Mouse (Mus musculus) induced T-regulatory cell, adult 2 months (primary cell): ENCODE data around the gene Apbb2.

ENCODE experiments used
- DNase-seq: peaks from one replicate; pipeline ENCODE4 v3.0.0-alpha.2; 2012; ENCODE audit warnings: low read depth

Gene Apbb2

GRCm38 (mm10) chr5:66518411-66519006 is 100.1 kb downstream of the Apbb2 start:
- DNase-seq: no peak

GRCm38 (mm10) chr5:66517503-66517902 is 101.1 kb downstream of the Apbb2 start:
- no peak for DNase-seq

GRCm38 (mm10) chr5:66516311-66516710 is 102.3 kb downstream of the Apbb2 start:
- DNase-seq: no peak

DNA sequence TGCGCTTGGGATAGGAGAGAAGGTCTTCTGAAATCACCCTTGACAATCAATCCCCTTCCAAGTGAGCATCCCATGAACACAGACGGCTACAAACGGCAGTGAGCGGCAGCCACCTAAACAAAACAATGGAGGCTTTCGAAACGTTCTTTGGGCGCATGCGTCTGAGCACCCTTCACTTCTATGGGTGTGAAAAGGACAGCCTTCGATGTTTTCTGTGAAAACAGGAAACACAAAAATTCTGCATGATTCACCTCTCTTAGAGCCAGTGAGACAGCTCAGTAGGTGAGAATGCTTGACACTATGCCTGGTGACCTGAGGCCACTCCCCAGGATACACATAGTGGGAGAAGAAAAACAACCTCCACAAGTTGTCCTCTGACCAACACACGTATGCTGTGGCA is 103.3 kb downstream of the Apbb2 start:
- no peak for DNase-seq

DNA sequence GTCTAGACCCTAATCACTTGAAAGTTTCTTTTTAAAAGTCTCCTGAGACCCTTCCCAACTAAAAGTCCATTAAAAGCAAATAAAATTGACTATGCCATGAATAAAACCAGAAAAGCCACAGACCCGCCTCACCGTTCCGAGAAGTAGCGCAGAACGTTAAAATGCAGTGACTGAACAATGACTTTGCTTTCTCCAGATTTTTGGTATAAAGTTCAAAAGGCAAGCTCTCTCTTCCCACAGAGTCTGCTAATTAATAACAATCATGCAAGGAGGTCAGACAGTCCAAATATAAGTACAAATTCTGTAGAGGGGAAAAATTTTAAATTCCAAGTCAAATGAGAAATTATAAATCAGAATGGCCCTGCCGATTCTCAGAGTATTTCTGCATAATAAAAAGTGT is 103.9 kb downstream of the Apbb2 start:
- no peak for DNase-seq

GRCm38 (mm10) chr5:66513412-66513811 is 105.2 kb downstream of the Apbb2 start:
- DNase-seq: no peak

DNA sequence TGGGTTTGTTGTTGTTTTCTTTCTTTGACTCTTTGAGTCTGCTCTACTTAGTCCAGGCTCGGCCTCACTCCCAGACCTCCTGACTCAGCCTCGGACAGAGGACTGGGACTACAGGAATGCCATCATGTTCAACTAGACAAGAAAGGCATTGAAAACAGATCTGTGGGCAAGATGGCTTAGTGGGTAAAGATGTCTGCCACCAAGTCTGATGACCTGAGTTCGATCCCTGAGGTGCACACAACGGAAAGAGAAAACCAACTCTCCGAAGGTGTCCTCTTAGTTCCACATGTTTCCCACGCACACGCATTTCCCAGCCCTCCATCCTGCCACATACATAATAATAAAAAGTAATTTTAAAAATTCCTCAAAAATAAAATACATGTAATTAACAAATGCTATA is 106.1 kb downstream of the Apbb2 start:
- no peak for DNase-seq

- no peak for DNase-seq
Observed at GRCm38 (mm10) chr5:66510716-66511115, 107.9 kb downstream of the Apbb2 start.

DNA sequence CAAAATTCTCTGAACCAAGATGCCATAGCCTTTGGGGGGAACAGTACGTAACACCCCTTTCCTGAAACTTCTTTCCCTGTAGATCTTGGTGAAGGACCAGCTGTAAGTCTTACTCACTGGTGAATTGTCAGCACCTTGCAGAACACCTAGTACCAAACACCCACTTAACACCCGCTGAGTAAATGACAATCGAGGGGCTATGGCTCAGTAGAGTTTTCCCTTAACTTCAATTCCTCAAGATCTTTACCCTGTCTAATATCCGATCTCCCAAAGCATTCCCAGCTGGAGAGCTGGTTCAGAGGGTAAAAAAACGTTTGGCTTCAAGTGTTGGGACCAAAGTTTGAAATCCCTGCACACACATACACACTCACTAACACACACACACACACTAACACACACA is 109.4 kb downstream of the Apbb2 start:
- no peak for DNase-seq

DNA sequence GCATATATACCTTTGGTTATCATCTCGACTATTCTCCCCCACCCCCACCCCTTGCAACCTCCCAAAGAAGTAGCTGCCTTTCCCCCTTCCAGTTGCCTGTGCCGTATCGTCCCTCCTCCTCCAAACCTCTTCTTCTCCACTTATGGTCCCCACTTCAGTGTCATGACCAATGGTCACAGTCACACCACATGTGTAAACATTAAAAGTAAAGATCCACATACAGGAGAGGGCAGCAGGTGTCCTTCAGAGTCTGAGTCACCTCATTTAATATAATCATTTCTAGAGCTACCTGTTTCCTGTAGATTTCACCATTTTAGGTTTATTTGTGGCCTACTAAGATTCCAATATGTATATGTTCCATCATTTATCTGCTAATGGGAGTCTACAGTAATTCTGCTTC is 113.0 kb downstream of the Apbb2 start:
- DNase-seq: no peak

DNA sequence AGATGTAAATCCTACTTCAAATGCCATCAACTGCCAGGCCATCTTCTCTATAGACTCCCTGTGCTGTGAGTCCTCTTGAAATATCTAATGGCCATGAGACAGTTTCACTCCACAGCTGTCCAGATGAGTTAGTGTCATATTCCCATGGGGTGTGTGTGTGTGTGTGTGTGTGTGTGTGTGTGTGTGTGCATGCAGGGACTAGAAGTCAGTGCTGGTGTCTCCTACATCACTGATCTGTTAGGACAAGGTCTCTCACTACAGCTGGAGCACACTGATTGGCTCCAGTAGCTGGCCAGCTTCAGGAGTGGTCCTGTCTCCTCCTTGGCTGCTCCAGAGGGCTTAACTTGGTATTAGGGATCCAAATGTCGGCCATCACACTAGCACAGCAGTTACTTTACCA is 113.5 kb downstream of the Apbb2 start:
- no peak for DNase-seq

GRCm38 (mm10) chr5:66504434-66504747 is 114.2 kb downstream of the Apbb2 start:
- no peak for DNase-seq

GRCm38 (mm10) chr5:66503557-66504433 is 114.8 kb downstream of the Apbb2 start:
- DNase-seq: no peak

GRCm38 (mm10) chr5:66503033-66503432 is 115.6 kb downstream of the Apbb2 start:
- DNase-seq: no peak

DNA sequence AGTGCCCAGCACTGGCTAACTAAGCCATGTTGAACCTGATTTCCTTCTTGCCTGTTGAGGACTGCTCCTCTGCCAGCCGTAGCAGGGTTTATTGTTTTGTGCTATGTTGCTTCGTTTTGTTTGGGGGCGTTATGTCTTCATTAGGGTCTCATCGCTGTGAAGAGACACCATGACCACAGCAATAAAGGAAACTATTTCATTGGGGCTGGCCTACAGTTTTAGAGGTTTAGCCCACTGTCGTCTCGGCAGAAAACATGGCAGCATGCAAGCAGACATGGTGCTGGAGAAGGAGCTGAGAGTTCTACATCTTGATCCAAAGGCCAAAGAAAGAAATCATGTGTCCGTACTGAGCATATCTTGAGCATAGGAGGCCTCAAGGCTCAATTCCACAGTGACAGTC is 119.0 kb downstream of the Apbb2 start:
- no peak for DNase-seq

GRCm38 (mm10) chr5:66498140-66498539 is 120.4 kb downstream of the Apbb2 start:
- DNase-seq: no peak

DNA sequence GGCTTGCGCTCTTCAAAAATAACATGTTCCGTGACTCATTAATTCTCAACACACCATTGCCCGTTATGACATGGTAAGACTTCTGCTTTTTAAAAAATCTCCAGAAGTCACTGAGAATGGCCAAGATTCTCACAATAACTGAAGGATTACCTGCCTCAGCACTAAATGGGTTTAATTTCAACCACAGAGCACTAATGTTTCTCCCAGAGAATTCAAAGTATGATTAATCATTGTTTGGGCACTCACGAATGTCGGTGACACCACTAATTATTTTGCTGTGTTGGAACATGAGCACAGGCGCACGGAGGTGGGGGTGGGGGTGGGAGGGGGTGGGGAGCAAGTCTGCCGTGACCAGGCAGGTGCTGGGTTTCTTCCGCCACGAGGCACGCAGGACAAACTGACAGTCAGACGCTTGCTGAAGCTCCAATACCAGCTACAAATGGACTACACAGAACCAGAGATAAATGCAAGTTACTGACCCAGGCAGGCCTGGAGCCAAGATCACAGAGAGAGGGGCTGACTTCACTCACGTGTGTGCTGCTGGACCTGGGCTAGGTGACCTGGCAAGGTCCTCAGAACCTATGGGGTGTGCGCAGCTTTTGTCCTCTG is 121.0 kb downstream of the Apbb2 start:
- DNase-seq: no peak

DNA sequence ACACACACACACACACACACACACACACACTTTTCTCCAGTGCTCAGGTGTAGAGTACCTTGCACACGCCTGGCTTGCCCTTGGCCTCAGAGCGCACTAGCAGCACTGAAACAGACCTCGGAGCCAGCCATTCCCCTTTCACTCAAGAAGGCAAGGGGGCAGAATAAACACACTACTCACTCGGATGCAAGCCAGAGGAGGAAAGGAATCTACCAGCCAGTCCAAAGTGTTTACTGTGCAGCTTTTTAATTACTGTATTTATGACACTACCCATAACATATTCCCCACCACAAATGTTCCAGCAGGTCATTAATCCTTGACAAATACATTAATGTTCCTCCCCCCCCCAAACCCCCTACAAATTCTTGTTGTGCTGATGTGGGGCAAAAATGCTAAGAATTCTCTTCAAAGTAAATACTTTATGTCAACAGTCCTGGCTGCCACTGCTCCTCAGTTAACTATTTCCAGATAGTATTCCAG is 121.7 kb downstream of the Apbb2 start:
- no peak for DNase-seq

DNA sequence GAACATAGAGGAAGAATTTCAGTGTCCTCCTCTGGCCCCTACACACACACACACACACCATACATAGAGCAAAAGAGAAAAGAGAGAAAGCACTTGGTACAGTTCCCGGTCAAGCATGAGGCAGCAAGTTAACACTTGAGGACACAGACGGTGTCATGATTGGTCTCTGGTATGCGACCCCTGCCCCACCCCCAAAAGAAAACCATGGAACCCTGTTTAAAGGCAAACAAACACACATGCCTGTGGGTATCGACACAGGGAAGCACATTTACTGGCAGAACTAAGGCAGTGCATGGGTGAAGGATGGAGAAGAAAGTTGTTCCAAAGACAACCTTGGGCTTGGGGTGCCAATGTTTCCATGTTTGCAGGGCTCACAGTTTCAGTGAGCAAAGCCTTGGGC is 123.9 kb downstream of the Apbb2 start:
- DNase-seq: no peak

GRCm38 (mm10) chr5:66492563-66492960 is 126.0 kb downstream of the Apbb2 start:
- no peak for DNase-seq

DNA sequence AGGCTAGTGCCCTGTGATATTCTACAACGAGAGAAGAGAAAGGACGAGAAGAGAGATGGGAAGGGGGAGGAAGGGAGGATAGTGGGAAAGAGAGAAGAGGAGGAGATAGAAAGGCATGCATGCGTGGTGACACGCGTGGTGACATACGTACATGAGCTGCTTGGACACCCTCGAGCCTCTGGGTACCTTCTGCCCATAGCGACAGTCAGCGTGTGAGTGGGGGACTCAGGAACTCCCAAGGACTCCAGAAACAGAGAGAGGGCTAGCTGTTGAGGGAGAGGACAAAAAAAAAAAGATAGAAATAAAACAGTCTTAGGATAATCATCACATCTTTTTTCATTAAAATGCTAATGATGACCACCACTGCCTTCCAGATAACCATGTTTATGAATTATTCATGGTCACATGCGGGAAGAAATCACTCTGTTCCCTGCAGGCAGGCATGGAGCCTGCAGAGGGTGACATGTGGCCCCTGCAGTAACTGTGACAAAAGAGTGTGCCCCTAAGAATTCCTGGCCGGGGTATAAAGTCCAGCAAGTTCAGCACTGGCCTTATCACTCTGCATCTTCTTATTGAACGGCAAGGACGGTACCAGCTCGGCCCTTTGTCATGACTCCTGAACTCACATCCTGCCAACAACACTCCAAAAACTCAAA is 126.5 kb downstream of the Apbb2 start:
- no peak for DNase-seq

- no peak for DNase-seq
Observed at GRCm38 (mm10) chr5:66486028-66486427, 132.6 kb downstream of the Apbb2 start.

- DNase-seq: no peak
Observed at GRCm38 (mm10) chr5:66476266-66476665, 142.3 kb downstream of the Apbb2 start.
